Mouse (Mus musculus) activated CD4-positive, CD25-positive, alpha-beta regulatory T cell, adult 4 months (primary cell): ENCODE data around the gene Cep83. TPM values are rescaled to one million over a fixed set of nuclear protein-coding genes. Genes with fewer than 3 reads are reported as not detected.

Experiments used
- ATAC-seq: one replicate; pipeline ENCODE4 v1.8.0; 2017
- polyA plus RNA-seq, 2 experiments: library from polyadenylated mRNA; unstranded; fragments of 100-300 nt; shearing (Covaris generic); gene quantifications; one replicate each; pipeline ENCODE4 v1.2.1; 2017

The Cep83 gene
- polyA plus RNA-seq, 2 experiments from 2014 or later, result 14.3 to 25.1 TPM

DNA sequence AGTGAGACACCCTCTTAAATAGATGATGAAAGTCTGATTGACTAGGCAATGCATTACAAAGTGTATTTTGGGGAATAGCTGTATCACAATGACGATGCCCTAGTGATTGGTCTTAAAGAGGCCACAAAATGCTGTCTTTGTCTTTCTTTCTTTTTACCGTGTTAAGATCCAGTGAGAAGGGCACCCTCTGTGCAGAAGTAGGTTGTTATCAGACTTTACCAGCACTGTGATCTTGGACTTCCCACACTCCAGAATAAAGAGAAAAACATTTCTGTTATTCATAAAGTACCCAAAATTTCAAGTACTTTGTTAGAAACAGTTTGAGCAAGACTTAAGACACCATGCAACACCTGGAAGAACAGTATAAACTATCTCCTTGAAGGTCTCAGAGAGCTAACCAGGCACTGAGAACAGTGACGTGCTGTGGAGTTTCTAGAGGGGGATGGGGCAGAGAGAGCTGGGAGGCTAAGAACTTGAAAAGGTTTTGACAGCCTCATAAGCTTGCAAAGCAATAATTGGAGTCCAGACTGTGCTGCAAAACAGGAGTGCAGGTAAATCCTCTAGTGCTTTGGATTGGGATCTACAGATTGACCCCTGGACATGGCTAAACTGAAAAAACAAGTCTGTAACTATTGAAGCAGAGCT is 92.3 kb downstream of the Cep83 start:
- no peak for ATAC-seq

DNA sequence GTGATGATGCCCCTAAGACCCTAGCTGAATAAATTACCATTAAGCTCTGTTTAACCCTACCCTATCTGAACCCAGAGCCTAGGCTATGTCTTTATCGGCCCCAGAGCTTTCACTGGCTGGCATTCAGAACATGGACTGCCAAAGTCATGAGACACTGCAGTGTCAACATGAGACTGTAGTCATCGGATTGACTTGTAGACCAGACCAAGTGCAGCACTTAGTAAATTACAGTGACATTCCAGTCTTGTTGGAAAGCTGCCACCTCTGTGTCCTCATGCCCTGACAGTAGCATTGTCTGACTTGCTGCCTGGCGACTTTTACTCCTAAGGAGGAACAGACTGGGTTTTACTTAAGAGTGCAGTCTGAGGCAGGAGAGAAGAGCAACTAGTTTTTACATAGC is 100.8 kb downstream of the Cep83 start:
- ATAC-seq, result no peak

DNA sequence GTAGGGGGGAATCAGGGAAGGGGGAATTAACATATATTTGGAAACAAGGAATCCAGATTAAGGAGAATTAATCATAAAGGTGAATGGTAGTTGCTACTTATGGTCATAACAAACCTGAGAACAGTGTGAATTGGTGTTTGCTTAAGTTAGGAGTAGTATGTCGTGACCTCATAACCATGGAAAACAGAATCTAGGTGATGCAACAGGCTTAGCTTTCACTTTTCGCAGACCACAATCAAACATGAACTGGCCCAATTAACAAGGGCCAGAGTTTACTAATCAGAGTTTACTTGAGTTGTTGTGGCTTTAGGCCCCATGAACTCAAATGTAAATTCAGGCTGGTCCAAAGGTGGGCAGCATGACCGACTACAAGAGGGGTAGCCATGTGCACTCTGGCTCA is 105.5 kb downstream of the Cep83 start:
- ATAC-seq, result no peak

DNA sequence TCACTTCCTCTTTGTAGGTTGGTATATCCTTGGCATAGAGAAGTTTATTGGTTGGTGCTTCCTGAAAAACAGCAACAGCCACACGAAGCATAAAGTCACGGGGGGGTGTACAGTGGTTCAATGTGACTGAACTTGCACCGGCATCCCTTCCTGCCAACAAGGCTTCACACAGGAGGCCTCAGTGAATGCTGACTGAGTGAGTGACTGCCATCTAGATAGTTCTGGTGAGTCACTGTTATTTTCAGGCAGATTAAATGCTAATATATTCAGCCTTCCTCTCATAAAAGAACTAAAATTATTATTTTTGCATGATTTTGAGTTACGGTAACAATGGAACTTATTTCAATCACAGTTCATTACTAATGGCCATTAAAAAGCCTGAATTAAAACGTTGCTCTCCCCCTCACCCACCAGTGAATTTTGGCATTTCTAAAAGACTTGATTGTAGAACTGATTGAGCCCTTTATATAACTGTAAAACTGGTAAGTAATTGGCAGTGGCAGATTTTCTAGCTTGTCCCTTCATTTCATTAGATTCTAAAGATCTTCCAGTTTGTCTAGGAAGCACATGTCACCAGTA is 106.3 kb downstream of the Cep83 start:
- no peak for ATAC-seq

DNA sequence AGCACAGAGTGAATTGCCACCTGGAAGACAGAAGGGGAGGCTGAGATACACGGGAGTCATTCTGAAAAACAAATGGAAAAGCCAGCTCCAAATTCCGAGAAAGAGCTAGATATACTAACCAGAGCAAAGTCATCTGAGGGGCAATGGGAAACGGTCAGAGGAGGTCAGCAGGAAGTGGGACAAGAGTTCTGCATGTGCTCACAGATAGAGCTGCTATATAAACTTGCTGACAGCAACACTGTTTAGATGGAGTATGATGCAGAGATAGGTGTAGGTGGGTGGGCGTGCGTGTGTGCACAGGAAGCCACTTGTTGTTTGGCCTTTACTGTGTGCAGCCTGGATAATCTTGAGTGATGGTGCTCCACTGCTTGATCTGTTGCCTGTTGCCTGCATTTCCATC is 109.7 kb downstream of the Cep83 start:
- no peak for ATAC-seq

DNA sequence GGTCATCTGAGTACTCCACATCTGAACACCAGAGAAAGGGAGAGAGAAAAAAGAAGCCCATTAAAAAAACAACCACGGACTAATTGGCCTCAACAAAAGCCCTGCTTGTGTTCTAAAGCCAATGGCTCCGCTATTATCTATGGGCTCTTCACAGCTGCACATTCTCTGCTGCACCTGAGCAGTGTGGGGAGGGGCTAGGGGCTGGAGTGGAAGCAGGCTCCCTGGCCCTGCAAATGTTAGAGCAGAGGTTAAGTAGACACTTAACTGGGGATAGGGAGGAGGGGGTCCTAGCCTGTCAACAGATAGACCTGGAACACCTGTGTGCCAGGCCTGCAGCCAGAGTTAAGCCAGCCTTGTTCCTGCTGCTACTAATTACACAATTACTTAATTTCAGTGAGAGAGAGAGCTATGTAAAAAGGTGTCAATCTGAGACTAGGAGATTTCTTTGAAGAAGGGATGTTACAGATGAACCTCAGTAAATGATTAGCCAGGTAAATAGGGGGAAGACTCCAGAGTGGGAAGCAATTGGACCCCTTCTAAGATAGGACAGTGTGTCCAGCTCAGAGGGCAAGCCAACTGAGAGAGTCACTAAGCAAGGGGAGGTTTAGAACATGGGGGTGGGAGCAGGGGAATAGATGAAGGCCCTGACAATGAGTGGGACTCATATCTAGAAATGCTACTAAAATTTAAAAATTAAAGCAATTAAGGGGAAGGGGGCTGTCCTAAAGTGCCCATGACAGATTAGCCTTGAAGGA is 111.2 kb downstream of the Cep83 start:
- ATAC-seq, result no peak

DNA sequence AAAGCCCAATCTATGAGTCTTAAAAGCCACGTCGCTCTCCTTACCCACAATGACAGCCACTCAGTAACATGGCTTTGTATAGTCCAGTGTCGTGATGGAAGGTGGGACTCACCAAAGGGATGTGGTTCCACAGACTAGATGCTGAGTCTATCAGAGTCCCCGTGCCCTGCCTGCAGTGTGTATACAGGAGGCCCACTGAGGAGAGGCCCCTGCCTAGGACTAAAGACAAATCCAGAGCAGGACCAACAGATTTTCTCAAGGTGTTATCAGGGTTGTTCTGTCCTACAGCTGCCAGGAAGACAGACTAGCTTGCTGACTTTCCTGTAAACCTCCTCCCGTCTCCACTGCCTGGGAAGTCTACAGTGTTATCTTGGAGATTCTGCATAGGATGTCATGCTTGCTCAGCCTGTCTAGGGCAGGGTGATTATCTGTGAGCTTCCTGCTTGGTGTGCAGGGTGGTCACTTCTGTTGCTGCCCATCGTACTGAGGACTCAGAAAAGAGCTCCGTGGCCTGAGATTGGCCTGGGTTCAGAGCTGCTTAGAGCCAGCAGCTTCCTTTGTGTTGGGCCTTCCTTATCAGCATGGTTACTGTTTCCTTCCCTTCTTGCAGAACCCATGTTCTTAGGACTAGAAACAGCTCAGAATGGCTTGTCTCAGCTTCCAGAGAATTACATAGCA is 112.4 kb downstream of the Cep83 start:
- ATAC-seq, result no peak

DNA sequence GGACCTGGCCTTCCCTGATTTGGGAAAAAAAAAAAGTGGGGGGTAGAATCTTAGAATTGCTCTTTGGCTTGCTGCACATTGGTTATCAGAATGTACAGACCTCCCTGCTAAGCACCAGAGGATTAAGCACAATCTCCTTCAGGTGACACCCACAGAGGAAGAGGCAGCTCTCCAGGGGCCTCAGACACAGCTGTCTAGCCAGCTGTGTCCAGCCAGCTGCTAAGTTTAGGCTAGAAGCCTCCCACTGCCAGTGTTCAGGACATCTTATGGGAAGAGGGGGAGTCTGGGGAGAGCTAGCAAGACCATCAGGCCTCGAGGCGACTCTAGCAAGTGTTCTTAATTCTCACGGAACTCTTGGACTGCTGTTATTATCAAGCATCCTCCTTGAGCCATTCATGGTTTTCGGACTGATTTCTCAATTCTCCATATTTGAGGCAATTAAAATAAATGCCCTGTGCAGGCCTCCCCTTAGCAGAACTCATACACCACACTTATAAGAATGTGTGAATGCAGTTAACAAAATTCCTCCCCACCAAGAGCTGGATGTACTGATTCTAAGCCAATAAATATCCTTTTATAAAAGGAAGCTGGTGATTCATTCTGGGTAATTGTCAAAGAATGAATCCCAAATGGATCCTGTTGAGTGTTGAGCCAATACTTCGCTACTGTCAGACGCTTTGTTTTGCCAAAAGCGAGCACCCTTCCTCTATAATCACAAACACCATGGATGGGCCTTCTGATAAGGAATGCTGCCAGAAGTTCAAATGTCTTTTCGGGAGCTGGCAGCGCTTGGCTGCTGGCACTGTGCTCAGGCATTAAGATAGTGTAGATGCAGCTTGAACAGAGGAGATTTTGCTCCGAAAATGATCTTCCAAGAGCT is 115.8 kb downstream of the Cep83 start:
- no peak for ATAC-seq

DNA sequence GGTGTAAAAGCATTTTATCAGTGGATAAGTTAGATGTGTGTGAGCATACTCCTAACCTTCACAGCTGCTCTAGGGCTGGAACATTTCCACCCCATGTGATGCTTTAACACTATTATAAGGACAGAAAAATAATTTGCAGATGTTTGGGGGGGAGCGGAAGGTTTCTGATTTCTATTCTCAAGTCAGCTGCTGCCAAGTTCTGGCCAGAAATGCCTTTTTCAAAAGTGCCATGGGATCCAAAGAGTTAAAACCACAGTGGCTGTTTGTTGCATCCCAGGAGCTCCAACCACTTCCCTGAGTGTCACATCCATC is 116.4 kb downstream of the Cep83 start:
- ATAC-seq, result no peak

DNA sequence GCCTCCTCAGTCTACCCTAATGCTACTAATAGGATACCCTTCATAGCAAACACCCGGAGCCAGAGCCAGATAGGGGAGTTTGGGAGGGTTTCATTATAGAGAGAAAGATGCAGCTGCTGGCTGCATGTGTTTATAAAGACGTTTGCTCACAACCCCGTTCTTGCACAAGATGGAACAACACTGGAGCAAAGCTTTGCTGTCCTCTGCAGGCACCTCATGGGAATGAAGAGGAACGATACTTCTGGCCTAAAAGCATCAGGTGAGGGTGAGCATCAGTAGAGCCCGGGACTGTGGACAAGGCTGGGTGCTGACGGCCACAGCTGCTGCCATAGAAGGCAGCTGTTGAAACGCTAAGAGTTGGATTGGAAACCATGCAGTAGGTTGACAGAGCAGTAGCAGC is 118.9 kb downstream of the Cep83 start:
- ATAC-seq, result no peak

DNA sequence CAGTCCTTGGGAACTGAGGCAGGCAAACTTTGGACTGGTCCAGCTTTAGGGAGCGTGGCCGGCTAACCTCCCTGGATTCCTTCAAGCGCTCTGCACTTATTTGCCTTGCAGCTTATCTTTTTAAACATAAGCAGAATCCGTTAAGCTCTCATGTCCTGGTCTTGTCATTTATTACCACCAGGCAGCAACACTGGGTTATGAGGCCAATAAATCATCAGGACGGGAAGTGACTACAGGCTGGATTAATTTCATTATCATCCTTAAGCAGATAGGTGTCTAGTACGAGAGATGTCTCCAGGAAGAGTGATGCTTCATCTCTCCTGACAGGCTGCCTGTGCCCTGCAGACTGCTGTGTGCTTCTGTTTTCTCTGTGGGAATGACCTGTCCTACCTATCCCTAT is 119.8 kb downstream of the Cep83 start:
- ATAC-seq, result no peak

DNA sequence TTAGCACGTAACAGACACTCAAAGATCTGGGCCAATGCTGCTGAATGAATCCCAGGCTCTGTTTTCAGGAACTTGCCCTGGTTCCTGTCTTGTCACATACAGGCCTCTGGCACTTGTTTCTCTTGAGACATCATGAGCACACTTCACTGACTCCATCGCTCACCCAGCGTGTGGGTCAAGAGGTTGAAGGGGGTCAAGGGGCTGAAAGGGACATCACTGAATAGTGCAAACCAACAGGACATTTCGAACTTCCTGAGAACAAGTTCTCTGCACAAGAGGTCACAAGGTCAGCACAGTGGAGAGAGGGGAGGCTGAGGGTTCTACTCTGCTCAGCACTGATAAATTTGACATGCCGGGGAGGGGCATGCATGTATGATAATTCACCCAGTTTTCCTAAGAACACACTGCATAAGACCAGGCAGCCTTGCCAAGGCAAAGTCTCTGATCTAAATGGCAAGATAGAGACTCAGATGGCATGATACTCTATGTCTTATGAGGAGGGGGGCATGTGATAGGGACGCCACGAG is 121.6 kb downstream of the Cep83 start:
- no peak for ATAC-seq

DNA sequence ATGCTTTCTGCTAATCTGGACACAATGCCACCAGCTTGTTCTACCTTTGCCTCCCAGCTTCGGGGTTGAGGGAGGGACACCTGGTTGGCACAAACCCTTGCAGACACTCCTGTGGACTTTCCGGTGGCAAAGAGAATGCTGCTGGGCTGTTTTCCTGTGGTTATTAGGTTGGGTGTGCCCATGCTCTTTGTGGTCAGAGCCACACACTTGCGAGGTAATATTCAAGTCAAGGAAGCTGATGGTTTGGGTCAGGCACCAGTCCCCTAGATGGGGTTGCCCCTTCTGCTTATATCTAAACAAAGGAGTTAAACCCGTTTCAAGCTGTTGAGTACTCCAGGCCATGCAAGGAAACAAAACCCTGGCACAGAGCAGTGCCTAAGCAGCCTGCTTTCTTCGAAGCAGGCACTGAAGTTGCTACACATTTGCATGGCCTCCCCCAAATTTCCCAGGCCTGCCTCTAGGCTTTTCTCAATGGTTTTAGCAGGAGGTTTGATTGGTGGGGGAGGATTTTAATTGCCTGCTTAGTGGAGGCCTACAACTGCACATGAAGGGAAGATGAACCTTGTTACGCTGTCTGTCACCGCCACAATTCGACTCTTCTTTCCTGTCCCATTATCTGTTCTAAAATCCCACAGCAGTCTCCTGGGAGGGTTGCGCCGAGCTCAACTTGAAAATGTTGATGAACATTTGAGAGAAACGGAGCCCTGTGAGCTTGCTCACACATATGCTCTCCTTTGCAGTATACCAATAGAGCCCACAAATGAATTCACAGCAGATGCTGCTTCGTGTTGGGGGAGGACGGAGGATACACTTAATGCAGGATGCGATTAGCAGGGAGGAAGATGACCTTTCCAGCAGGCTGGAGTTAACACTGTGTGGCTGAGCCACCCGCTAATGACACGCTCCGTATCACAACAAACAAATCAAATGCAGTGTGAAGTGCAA is 123.7 kb downstream of the Cep83 start:
- ATAC-seq, result no peak

DNA sequence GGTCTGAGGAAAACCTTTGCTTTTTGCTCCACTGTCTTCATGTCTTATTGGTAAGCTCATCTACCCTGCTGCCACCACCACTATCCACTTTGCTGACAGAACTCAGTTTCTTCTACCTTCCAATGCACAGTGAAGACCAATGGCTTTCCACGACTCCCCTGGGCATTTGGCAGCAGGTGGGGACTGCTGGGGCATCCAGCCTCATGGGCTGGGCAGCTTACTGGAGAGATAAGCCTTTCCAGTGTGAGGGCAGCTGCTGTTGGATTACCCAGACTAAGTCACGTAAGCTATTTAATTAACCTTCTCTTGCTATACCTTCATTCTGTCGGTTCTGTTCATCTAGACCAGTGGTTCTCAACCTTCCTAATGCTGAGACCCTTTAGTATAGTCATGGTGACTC is 129.7 kb downstream of the Cep83 start:
- ATAC-seq, result no peak

DNA sequence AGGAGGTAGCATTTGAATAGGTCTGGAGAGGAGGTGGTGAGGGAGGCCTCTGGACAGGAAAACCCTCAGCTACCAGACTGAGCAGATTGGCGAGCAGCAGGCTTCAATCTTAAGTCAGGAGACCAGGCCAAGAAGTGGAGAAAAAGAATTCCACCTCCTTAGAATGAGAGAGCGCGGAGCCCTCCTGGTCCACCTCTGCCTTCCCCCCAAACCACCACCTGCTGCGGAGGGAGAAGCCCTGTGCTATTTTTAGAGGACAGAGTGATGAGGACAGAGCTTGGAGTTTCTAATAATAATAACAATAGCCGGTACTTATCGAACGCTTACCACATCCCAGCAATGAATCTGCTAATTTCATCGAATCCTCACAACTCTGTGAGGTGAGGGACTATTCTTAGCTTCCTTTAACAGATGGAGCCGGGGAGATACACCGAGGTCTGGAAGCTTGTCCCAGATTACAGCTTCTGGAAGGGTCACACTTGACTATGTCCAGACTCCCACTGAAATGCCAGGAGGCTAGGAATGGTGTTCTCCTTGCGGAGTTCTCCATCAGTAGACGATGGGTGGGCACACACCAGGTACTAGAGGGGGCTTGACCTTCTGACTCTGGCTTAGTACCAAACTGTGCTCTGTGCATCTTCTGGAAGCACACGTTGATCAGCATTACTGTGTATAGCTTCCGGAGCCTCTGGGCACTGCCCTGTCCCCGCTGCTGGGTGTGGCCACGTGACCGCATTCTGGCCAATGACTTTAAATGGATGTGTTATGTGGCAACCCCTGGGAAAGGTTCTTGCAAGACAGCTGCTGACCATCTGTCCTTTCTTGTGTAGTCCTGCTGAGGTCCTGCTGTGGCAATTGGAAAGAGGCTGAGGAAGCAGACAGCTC is 130.6 kb downstream of the Cep83 start:
- ATAC-seq, result no peak

DNA sequence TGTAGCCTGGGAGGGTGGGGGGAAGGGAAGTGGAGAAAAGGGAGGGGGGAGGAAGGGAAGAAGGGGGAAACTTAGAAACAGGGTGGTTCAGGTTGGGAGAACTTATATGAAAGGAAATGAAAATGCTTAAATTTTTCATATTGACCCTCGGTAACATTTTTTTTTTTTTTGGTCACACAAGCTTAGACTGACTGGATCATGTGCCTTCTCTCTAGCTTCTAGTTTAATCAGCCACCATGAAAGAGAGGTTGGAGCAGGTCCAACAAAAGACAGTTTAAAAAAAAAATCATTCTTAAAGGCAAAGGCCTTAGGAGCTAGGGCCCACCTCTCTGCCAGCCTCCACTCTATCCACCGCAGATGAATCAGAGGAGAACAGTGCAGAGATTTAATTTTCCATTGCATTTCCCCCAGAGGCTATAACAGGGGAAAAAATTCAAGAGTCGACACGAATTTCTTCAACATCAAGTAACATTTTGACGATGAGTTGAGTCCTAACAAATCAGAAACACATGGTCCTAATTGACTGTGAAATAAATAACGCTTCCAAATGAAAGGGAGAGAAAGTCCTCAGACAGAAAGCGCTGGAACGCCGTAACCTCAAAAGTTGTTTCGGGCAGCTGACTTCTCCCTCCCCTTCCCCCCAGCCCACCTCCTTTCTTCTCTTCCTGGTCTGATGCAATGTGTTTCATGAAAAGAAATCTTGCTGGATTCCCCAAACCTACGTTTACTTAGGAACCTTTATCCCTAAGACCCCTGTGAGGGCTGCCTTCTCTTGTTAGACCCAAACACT is 135.7 kb downstream of the Cep83 start:
- no peak for ATAC-seq

DNA sequence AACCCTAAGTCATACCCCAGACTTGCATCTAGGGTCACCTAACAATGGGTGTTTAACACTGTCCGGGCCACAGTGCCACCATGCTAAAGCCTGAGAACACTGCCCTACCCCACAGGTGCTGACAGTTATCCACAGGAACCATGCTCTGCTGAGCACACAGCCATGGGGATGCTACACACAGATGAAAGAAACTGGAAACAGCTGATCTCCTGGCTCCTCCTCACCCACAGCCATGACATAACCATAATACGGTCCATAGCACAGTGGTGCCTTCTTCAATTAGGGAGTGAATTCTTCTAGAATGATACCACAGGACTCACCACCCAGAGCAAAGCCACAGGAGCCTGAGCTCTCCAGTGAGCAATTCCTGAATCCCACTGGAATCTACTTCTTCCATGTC is 137.5 kb downstream of the Cep83 start:
- ATAC-seq, result no peak

DNA sequence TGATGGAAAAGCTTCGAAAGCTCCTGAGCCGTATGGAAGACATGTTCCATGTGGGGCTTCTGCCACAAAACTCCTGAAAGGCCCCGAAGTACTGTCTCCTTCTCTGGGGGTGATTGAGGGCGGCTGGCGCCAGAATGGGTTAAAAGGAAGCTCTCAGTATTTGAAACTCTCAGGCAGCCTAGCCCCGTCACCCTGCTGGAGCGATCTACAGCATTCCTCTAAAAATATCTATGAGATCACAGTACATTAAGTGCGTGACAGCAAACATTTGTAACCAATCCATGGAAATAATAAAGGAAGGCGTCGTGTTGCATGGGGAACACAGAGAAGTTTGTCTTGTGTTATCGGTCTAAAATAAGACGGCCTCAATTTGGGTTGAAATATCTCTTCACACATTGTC is 138.0 kb downstream of the Cep83 start:
- no peak for ATAC-seq

DNA sequence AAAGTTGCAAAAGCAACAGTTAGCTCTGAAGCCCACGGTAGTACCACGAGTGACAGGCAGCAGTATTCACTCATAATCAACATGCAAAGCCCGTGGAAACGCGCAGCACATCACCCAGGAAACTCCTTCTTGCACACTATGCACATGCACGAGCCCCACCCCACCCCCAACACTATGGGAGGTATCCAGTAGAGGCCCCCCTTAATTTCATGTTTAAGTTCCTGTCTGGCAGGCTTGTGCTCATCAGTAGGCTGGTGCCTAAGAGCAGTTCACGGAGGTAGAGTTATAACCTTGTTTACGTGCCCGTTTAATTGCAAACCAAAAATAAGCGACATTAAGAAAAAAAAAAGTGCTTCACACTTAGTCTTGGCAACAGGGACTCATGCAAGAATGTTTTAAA is 138.9 kb downstream of the Cep83 start:
- ATAC-seq, result no peak
